Mouse (Mus musculus): ENCODE data around the gene Gm7173. TPM values are rescaled to one million over a fixed set of nuclear protein-coding genes. Genes with fewer than 3 reads are reported as not detected.

The Gm7173 gene
- not detected for polyA plus RNA-seq (2014; fragmentation: Illumina TruSeq; extraction: RNeasy Lipid Tissue Mini Kit (QIAGEN cat#74804); ENCODE audit: low read depth, low replicate concordance)

DNA sequence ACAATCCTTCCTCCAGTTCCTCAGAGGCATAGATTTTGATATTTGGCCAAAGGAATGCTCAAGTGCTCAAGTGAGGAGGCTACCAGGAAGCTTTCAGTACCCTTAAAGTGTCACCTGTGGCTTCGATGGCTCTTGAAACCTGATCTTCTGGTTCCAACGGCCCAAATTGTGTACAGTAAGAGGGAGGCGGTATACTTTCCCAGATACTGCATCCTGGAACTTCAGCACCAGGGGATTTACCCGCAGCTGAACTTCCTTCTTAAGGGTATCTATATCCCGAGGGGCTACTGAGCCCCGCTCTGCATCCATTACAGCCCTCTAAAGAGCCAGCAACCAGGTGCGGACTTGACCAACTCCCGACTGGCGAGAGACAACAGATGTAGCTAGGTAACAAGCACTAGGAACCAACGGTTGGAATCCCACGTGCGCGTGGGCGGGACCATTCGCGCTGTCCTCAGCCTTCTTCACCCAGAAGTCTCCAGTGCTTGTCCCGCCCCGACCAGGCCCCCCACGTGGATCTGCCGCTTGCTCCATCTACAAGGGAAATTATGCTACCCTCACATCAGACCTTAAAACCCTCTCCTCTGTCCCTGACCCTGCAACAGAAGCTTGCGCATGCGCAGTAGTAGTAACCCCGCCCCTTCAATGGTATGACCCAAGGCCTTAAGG lies at the start of gene Gm7173:
Gene Gm7173, minus strand, starts transcription at position 309 of the 669 bp plus-strand sequence.

Other genes with a start within 250 kb of the Gm7173 start
- gene Mageb16, start 154.2 kb upstream of the Gm7173 start, polyA plus RNA-seq (2014; fragmentation: Illumina TruSeq; extraction: RNeasy Lipid Tissue Mini Kit (QIAGEN cat#74804); ENCODE audit: low read depth, low replicate concordance) = not detected